Mouse (Mus musculus) lung, postnatal 14 days (tissue): ENCODE measurements around the gene Tecrl.

Experiments used
- DNase-seq: peaks from one replicate; pipeline ENCODE4 v3.0.0; 2021

Tecrl gene

DNA sequence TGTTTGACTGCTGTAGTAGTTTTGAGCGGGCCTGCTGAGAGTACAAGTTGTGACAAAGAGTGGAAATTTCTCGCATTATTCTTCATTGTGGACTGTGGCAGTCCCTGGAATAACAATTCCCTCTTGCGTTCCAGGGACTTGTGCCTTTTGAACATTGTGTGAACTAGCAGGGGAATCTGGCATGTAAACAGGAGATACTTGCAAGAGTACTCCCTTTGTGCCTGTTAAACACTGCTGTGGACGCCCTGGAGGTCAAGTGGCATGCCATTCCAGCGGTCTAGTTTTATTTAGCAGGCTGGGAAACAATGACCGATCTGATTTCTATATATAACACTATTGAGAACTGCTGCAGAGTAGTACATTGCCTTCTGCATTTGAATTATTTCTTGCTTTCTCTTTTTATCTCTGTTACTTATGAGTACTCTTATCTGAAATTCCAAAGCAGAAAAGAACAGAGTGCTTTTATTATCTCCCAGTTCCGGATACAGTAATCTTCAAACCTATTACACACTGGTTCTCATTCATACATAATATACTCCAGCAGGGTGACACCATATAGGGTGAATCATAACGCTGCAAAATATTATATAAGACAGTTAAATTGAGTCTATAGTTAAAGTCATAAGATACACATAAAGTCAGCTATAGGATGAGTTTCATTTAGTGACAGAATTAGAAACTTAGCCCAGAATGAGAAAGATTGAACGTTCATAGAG lies at the start of gene Tecrl:
Gene Tecrl, minus strand, starts transcription at position 350 of the 716 bp plus-strand sequence.
- peak; percentile 49 for DNase-seq

DNA sequence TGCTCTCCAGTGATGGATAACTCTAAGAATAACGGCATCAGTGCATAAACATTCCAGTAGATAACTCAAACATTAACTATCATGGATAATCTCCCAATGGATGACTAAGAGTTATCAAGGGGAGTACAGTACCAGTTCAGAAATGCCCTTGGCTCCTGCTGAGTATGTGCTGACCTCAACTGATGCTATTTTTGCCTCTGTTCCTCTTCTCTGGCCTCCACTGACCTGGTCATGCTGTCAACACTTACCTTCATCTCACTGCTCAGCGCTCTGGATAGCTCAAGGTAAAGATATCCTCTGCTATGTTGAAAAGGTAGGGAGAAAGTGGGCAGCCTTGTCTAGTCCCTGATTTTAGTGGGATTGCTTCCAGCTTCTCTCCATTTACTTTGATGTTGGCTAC lies 30.0 kb upstream of the Tecrl start:
- no peak for DNase-seq

- DNase-seq: peak; percentile 16
Observed at GRCm38 (mm10) chr5:83351615-83352014, 3.4 kb downstream of the Tecrl start.

DNA sequence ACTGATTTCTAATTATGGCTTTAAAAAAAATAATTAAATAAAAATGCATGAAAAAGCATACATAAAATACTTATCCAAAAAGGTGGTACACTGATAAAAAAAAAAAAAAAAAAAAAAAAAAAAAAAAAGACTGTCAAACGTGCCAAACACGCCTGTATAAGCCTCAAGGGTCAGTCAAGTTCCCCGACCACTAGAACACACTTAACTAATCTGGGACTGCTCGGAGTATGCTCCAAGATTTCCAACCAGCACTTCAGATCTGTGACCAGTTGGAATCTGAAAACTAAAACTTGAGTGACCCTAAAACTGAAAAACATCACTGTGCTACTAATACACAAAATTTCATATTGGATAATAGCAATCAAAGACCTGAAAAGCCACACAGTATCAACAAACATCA lies 15.9 kb downstream of the Tecrl start:
- DNase-seq: no peak

DNA sequence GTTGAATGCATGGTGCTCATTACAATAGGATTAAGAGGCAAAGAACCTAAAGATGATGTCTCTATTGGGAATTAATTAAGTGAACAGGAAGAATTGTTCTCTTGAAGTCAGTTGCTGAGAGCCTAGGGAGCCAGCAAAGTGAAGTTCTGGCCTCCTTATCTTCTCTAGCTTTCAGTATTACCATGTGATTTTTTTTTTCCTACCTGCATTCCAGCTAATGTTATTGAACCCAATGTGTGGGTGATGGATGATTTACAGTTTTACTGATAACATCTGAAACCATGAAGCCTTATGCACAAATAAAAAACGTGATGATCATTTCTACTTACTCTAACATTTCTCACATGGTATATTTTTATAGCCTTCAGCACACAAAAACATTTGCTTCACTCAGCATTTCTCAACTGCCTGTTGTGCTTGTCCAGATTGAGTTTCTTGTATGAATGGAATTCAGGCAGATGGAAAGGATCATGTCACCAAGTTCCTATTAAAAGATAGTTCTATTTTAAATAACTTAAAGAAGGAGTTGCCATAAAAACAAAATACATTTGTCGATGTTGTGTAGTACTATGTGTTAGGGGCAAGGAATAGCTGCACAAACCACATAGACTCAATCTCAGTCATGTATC lies 87.7 kb downstream of the Tecrl start:
- DNase-seq: no peak

DNA sequence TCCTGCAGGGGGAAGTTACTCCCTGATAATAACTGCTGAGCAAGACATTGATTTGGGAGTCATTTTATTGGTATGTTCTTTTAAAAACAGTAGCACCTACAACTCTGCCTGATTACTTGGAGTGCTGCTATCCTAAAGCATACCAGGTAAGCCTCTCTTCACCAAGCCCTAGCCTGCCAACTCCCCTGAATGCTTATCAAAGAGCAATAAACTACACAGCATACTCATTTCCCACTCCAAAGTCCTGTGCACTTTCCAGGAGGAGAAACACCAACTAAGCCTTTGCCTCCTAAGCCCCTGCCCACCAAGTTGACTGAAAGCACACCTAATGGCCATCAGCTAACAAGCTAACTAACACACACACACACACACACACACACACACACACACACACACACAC lies 94.9 kb downstream of the Tecrl start:
- DNase-seq: no peak

GRCm38 (mm10) chr5:83254141-83254540 lies 100.9 kb downstream of the Tecrl start:
- no peak for DNase-seq

DNA sequence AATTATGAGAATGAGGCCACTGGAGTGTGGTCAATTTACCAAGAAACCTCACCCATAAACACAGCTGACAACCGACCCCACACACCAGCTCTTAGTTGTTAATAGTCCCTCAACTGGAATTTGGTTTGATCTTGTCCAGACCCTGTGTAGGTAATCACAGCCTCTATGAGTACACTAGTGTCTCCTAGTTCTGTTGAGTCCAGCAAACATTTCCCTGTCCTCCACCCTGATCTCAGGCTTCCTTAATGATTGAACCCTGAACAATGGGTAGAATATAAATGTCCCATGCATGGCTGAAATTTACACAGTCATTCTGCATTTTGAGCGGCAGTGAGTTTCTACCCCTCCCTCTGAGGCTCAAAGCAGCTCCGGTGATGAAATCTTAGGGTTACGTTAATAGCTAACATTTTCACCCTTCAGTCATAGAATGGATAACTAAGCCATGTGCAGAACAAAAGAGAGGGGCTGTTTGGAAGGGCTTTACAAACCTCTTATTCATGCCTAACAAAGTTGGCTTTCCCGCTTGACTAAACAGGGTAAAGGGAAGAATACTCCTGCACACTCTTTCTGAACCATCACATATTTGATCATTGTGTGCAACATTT lies 116.0 kb downstream of the Tecrl start:
- DNase-seq: no peak
